ENCODE assay signal across 16 mouse cellular contexts in genomic region chr1:54498496-54498895, GRCm38 (mm10).
"Had no signal": no experiment of that assay in that cellular context is flagged by ENCODE, and none has a peak within 500 bp of the region (broad histone marks: within the 10 kb centered on the region; RNA-seq: fewer than 3 reads in every experiment).

No protein-coding gene starts in this region.

- H3K4me3 ChIP-seq: liver, embryonic 13.5 days; liver, embryonic 15.5 days; lung, embryonic 15.5 days; midbrain, embryonic 12.5 days; neural tube, embryonic 12.5 days; stomach, embryonic 15.5 days had no signal

- H3K27me3 ChIP-seq: liver, embryonic 13.5 days; liver, embryonic 15.5 days; lung, embryonic 15.5 days; midbrain, embryonic 12.5 days; neural tube, embryonic 12.5 days; stomach, embryonic 15.5 days had no signal

- H3K36me3 ChIP-seq: liver, embryonic 13.5 days; liver, embryonic 15.5 days; stomach, embryonic 15.5 days had no signal

- H3K9me3 ChIP-seq: liver, embryonic 13.5 days; liver, embryonic 15.5 days; lung, embryonic 15.5 days; midbrain, embryonic 12.5 days; neural tube, embryonic 12.5 days; stomach, embryonic 15.5 days had no signal

- DNase-seq: liver, embryonic 13.5 days; liver, postnatal 0 days; lung, adult 2 months; lung, postnatal 14 days; lung, postnatal 36 days; midbrain, embryonic 14.5 days; right cerebral cortex, postnatal 14 days; thymus, adult 2 months; thymus, postnatal 25 days; thymus, postnatal 4 days had no signal

- H3K4me1 ChIP-seq: liver, embryonic 13.5 days; liver, embryonic 15.5 days; lung, embryonic 15.5 days; midbrain, embryonic 12.5 days; neural tube, embryonic 12.5 days; stomach, embryonic 15.5 days had no signal

- ATAC-seq: liver, postnatal 0 days; lung, postnatal 0 days had no signal
